Mouse (Mus musculus) gonadal fat pad, adult 2 months (tissue): Measurements from ENCODE around the gene Gm10944. TPM values are rescaled to one million over a fixed set of nuclear protein-coding genes. Genes with fewer than 3 reads are reported as not detected.

Source experiments
- DNase-seq: peaks from one replicate; pipeline ENCODE4 v3.0.0-alpha.2; 2012; ENCODE audit warnings: low read depth
- polyA plus RNA-seq: library from polyadenylated mRNA; depleted of rRNA; stranded (reverse); fragments of >200 nt; gene quantifications from 2 replicates; pipeline ENCODE4 v1.2.3, GENCODE M21; 2012; rRNA removed

The Gm10944 gene
- polyA plus RNA-seq: not detected in 2 replicates

- no peak for DNase-seq
These were observed at the start of gene Gm10944 for GRCm38 (mm10) chr10:10681048-10681447. Gm10944 (plus strand) TSS chr10:10681348.

GRCm38 (mm10) chr10:10655991-10656390 is 25.2 kb upstream of the Gm10944 start:
- DNase-seq: no peak

- DNase-seq: no peak
These were observed 24.5 kb upstream of the Gm10944 start for GRCm38 (mm10) chr10:10656621-10657020.

- no peak for DNase-seq
These were observed 22.0 kb upstream of the Gm10944 start for GRCm38 (mm10) chr10:10659161-10659560.

- DNase-seq: no peak
These were observed 21.2 kb upstream of the Gm10944 start for GRCm38 (mm10) chr10:10659976-10660375.

- no peak for DNase-seq
These were observed 7.9 kb downstream of the Gm10944 start for GRCm38 (mm10) chr10:10688907-10689667.

- no peak for DNase-seq
These were observed 8.6 kb downstream of the Gm10944 start for GRCm38 (mm10) chr10:10689668-10690223.

- DNase-seq: no peak
These were observed 16.3 kb downstream of the Gm10944 start for GRCm38 (mm10) chr10:10697497-10697896.

- DNase-seq: no peak
These were observed 19.8 kb downstream of the Gm10944 start for GRCm38 (mm10) chr10:10700903-10701302.

- DNase-seq: no peak
These were observed 20.2 kb downstream of the Gm10944 start for GRCm38 (mm10) chr10:10701326-10701725.

GRCm38 (mm10) chr10:10708031-10708430 is 26.9 kb downstream of the Gm10944 start:
- peak; percentile 58 for DNase-seq

GRCm38 (mm10) chr10:10710359-10710758 is 29.2 kb downstream of the Gm10944 start:
- no peak for DNase-seq

GRCm38 (mm10) chr10:10710837-10711236 is 29.7 kb downstream of the Gm10944 start:
- DNase-seq: no peak

- no peak for DNase-seq
These were observed 45.4 kb downstream of the Gm10944 start for GRCm38 (mm10) chr10:10726501-10726900.

Other genes starting within 250 kb of the Gm10944 start
- gene Adgb, start 209.0 kb upstream of the Gm10944 start, polyA plus RNA-seq: 0.27 and 0.41 TPM in 2 replicates
- 12.0 and 19.2 TPM in 2 replicates for gene Rab32, start 123.1 kb upstream of the Gm10944 start, polyA plus RNA-seq